Mouse (Mus musculus) kidney, adult 18-20 months (tissue): ENCODE results near the gene Klrc2.
"Not testable (repeated sequence)": the region's sequence is repeated elsewhere in the genome, so short reads cannot be mapped to it uniquely, and the experiment has no call there.

ENCODE experiments used
- DNase-seq: peaks from one replicate; pipeline ENCODE4 v3.0.0; 2021

Klrc2 gene

GRCm38 (mm10) chr6:129660589-129660988, at the start of gene Klrc2:
Klrc2 (minus strand) TSS chr6:129660689.
- not testable (repeated sequence) for DNase-seq

- not testable (repeated sequence) for DNase-seq
Observed at GRCm38 (mm10) chr6:129691436-129691835, 30.9 kb upstream of the Klrc2 start.

GRCm38 (mm10) chr6:129680379-129680778, 19.9 kb upstream of the Klrc2 start:
- no peak for DNase-seq

GRCm38 (mm10) chr6:129678873-129679272, 18.4 kb upstream of the Klrc2 start, which contains the start of gene Klrc1:
Klrc1 (minus strand) TSS chr6:129678973.
- no peak for DNase-seq

GRCm38 (mm10) chr6:129661301-129661700, 812 bp upstream of the Klrc2 start:
- not testable (repeated sequence) for DNase-seq

- not testable (repeated sequence) for DNase-seq
Observed at GRCm38 (mm10) chr6:129644054-129644453, 16.4 kb downstream of the Klrc2 start.

- DNase-seq, result not testable (repeated sequence)
Observed at GRCm38 (mm10) chr6:129643237-129643636, 17.3 kb downstream of the Klrc2 start, which contains the start of gene Klrc3. Klrc3 (minus strand) TSS chr6:129643337.

GRCm38 (mm10) chr6:129631046-129631445, 29.4 kb downstream of the Klrc2 start:
- not testable (repeated sequence) for DNase-seq

GRCm38 (mm10) chr6:129623735-129624134, 36.8 kb downstream of the Klrc2 start, which contains the start of gene Klrk1:
Klrk1 (minus strand) TSS chr6:129623864.
- DNase-seq, result no peak

GRCm38 (mm10) chr6:129608372-129608771, 52.1 kb downstream of the Klrc2 start:
- DNase-seq, result no peak
